Mouse (Mus musculus) lung, postnatal 0 days (tissue): Measurements from ENCODE around the gene Inka1. TPM values are rescaled to one million over a fixed set of nuclear protein-coding genes. Genes with fewer than 3 reads are reported as not detected.
"Not testable (repeated sequence)": the region's sequence is repeated elsewhere in the genome, so short reads cannot be mapped to it uniquely, and the experiment has no call there.

Experiments
- ATAC-seq: fragments of 200-750 bp; cut with Nextera tagmentation; 2 replicates; pipeline ENCODE4 v1.8.0; 2017; ENCODE audit warnings: moderate library complexity
- DNase-seq: peaks from one replicate; pipeline ENCODE4 v3.0.0-alpha.2; 2016; ENCODE audit warnings: low spot score
- H3K27ac ChIP-seq: fragments of 300-500 bp; sonication (generic); 2 replicates; pipeline ENCODE4 v1.5.1; 2014; ENCODE audit warnings: antibody characterized with exemption, mild to moderate bottlenecking, low read length, mixed read lengths
- H3K27me3 ChIP-seq: fragments of 300-500 bp; sonication (generic); replicated peaks from 2 replicates; pipeline ENCODE4 v1.6.1; 2014; ENCODE audit warnings: low read length, mixed read lengths; ENCODE audit not compliant: insufficient read depth
- H3K36me3 ChIP-seq: fragments of 300-500 bp; sonication (generic); 2 replicates; pipeline ENCODE4 v1.6.1; 2014; ENCODE audit warnings: low read length, mixed read lengths; ENCODE audit not compliant: insufficient read depth
- H3K4me1 ChIP-seq: fragments of 300-500 bp; sonication (generic); 2 replicates; pipeline ENCODE4 v1.6.1; 2014; ENCODE audit warnings: antibody characterized with exemption, low read depth, low read length, mixed read lengths; ENCODE audit not compliant: insufficient read depth
- H3K4me2 ChIP-seq: fragments of 300-500 bp; sonication (generic); replicated peaks from 2 replicates; pipeline ENCODE4 v1.6.1; 2014; ENCODE audit warnings: low read depth, mild to moderate bottlenecking, low read length, moderate library complexity, mixed read lengths
- H3K4me3 ChIP-seq: fragments of 300-500 bp; sonication (generic); 2 replicates; pipeline ENCODE4 v1.5.1; 2014; ENCODE audit warnings: low read depth, low read length
- H3K9ac ChIP-seq: fragments of 300-500 bp; sonication (generic); replicated peaks from 2 replicates; pipeline ENCODE4 v1.6.1; 2014; ENCODE audit warnings: low read depth, mild to moderate bottlenecking
- H3K9me3 ChIP-seq: fragments of 300-500 bp; sonication (generic); 2 replicates; pipeline ENCODE4 v1.6.1; 2016; ENCODE audit warnings: low read length, mixed read lengths
- CTCF ChIP-seq: IDR thresholded peaks from 2 replicates; pipeline ENCODE4 v1.5.1; 2016; ENCODE audit warnings: antibody characterized with exemption, mild to moderate bottlenecking
- EP300 ChIP-seq: IDR thresholded peaks from 2 replicates; pipeline ENCODE4 v1.6.1; 2016; ENCODE audit warnings: antibody characterized with exemption, mild to moderate bottlenecking, control low read depth
- WGBS: fragments of 180-500 bp; shearing (Covaris S2); extraction: QIAGEN DNeasy Blood & Tissue Kit; methylation state at CpG from one replicate; pipeline ENCODE4 v1.1.7; 2014; 5-methylcytosine and 5-hydroxymethylcytosine counted together
- polyA plus RNA-seq: library from polyadenylated mRNA; unstranded; fragments of >200 nt; fragmentation: Nextera tagmentation; extraction: Ambion mirVana; gene quantifications from 2 replicates; pipeline ENCODE4 v1.2.1, GENCODE M21; 2015

Inka1 gene
- polyA plus RNA-seq, 1 experiment from 2014 or later = 65.0 TPM

DNA sequence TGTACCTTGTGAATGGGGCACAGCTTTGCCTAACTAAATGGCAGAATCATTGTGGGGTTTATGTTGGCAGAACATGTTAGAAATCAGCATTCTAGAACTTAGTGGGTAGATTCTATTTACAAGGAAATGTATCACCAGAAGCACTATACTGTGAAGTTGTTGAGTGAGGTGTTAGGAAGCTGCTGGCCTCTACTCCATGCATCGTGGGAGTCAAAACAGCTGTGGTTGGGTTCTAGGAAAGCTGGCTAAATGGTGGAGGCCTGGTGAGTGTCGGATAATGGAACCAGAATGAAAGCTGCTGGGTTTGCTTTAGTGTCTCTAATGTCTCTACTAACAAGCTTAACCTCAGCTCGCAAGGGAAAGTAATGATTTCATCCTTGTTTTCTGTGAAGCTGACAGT lies 31.4 kb upstream of the Inka1 start:
- no peak for DNase-seq
- no peak overlapping the region for H3K9ac ChIP-seq
- TF ChIP-seq EP300 (no peak), CTCF (no peak)
- no peaks in the 10 kb centered on the region for H3K9me3 ChIP-seq
- no peaks in the 10 kb centered on the region for H3K36me3 ChIP-seq
- H3K4me2 ChIP-seq = no peak overlapping the region
- ATAC-seq = no peak
- H3K27ac ChIP-seq = no peak overlapping the region
- H3K27me3 ChIP-seq = no peaks in the 10 kb centered on the region
- 86% methylated on average over 3 of the region's 3 CpGs for WGBS
- no peak overlapping the region for H3K4me3 ChIP-seq
- H3K4me1 ChIP-seq = no peaks in the 10 kb centered on the region

DNA sequence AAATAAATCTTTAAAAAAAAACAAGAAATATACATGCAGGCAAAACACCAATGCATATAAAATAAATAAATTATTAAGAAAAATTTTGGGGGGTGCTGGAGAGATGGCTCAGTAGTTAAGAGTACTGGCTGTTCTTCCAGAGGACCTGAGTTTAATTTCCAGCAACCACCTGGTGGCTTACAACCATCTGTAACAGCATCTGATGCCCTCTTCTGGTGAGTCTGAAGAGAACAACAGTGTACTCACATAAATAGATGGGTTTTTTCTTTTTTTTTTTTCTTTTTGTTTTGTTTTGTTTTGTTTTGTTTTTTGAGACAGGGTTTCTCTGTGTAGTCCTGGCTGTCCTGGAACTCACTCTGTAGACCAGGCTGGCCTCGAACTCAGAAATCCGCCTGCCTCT lies 27.9 kb upstream of the Inka1 start:
- H3K4me1 ChIP-seq, H3K36me3 ChIP-seq, H3K9me3 ChIP-seq, H3K4me3 ChIP-seq, ATAC-seq, H3K4me2 ChIP-seq, H3K27ac ChIP-seq, H3K9ac ChIP-seq, H3K27me3 ChIP-seq, DNase-seq: not testable (repeated sequence)
- WGBS = 100% methylated on average over 2 of the region's 2 CpGs
- TF ChIP-seq CTCF = peak; percentile 26; the same call in 1 of the 2 replicates

DNA sequence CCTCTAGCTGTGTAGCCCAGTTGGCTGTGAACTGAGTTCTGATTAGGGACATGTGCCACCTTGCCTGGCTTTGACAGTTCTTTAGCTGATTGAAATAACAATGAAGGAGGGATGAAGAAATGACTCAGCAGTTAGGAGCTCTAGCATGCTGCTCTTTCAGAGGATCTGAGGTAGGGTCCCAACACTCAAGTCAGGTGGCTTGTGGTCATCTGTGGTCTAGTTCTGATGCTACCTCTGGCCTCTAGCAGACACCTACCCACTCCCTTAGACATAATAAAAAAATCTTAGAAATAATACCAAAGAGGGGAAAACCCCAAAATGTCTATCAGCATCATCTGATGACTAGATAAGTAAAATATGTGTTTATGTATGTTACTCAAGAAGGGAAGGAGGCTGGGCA lies 24.7 kb upstream of the Inka1 start:
- Histone ChIP-seq H3K27me3 (no peaks in the 10 kb centered on the region), H3K9ac (no peak overlapping the region), H3K9me3 (no peaks in the 10 kb centered on the region), H3K27ac (no peak overlapping the region), H3K4me2 (no peak overlapping the region), H3K4me1 (no peaks in the 10 kb centered on the region; the same call in 1 of the 2 replicates), H3K4me3 (no peak overlapping the region), H3K36me3 (no peaks in the 10 kb centered on the region)
- ATAC-seq (no peak), DNase-seq (no peak)
- TF ChIP-seq CTCF (no peak), EP300 (no peak)

DNA sequence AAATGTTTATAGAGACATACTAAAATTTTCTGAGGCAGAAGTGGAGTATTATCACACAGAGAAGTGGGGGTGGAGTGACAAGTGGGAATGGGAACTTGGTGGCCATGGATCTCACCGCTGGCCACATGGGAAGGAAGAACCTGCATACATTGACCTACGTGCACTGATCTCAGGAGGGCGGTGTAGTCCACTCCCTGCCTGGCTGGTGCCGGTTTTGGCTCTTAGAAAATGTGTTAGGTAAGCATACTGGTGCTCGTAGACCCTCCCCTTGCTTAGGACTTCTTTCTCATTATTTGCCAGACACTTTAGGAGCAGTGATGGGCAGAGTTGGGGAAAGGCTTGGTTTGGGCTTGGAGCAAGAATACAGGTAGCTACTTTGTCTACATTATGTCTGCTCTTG lies 22.4 kb upstream of the Inka1 start:
- Histone ChIP-seq H3K4me3 (no peak overlapping the region), H3K9me3 (no peaks in the 10 kb centered on the region), H3K9ac (no peak overlapping the region), H3K27me3 (no peaks in the 10 kb centered on the region), H3K4me1 (peaks cover 6% of the 10 kb centered on the region), H3K36me3 (no peaks in the 10 kb centered on the region), H3K4me2 (no peak overlapping the region), H3K27ac (no peak overlapping the region)
- ATAC-seq = no peak
- WGBS = 60% methylated on average over 5 of the region's 5 CpGs
- TF ChIP-seq EP300 (no peak), CTCF (no peak)
- no peak for DNase-seq

DNA sequence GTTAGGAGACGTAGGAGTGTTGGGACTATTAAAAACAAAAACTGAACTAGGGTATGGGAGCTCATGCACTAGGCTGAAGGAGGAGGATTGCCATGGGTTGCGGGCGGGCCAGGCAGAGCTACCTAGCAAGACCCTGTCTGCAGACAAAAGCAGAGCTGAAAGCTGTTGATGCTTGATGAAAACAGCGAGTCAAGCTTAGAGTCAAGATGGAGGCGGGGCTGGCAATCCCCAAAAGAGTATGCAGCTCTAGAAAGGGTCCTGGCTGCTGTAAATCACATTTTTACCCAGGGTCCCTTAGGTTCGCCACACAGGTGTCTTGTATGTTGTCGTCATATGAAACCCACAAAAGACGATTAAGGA lies 17.8 kb upstream of the Inka1 start:
- H3K4me1 ChIP-seq = peaks cover 9% of the 10 kb centered on the region
- H3K9ac ChIP-seq = peak overlapping the region; percentile 100
- peak overlapping the region; percentile 97 for H3K27ac ChIP-seq
- no peaks in the 10 kb centered on the region for H3K36me3 ChIP-seq
- H3K4me2 ChIP-seq = peak overlapping the region; percentile 75
- no peaks in the 10 kb centered on the region for H3K27me3 ChIP-seq
- no peaks in the 10 kb centered on the region for H3K9me3 ChIP-seq
- ATAC-seq = no peak
- TF ChIP-seq CTCF (no peak), EP300 (no peak)
- WGBS = 18% methylated on average over 8 of the region's 8 CpGs
- H3K4me3 ChIP-seq = peak overlapping the region; percentile 91
- DNase-seq = peak; percentile 37

DNA sequence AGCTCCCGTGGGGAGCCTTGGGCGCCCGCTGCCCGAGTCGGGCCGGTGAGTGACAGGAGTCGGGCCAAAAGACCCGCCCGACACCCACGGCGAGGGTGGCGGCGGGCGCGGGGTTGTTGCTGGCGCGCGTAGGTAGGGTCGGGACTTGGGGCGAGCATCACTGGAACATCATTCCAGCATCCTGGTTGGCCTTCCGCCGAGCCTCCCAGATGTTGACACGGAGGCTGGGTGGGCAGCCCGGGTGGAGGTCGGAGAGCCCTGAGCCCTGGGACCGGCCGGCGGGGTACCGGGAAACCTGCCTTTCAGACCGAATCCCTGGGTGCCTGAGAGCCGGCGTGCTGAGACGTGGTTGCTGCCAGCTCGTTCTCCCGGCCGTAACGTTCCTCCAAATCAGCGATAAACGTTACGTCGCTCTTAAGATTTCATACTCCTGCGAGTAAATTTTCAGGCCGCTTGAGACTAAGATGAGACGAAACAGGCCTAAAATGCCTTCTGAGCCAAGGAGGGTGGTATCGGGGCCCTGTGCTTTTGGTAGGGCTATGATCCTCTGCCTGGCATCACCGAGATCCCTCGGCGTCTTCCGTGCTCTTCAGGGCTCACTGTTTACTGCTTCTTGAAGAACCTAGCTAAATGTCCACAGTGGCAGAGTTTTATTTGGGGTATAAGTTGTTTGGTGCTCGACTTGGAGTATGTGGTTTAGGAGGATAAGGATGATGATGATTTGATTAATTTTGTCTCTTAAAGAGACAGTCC lies 17.3 kb upstream of the Inka1 start:
- Histone ChIP-seq H3K4me2 (peak overlapping the region; percentile 75), H3K4me1 (peaks cover 9% of the 10 kb centered on the region), H3K27me3 (no peaks in the 10 kb centered on the region), H3K36me3 (no peaks in the 10 kb centered on the region), H3K4me3 (peak overlapping the region; percentile 91), H3K27ac (peak overlapping the region; percentile 97), H3K9ac (peak overlapping the region; percentile 100), H3K9me3 (no peaks in the 10 kb centered on the region)
- DNase-seq (peak; percentile 52), ATAC-seq (peak; percentile 32)
- under 1% methylated on average over 47 of the region's 50 CpGs for WGBS
- TF ChIP-seq EP300 (no peak), CTCF (no peak)
